Mouse (Mus musculus) midbrain, embryonic 11.5 days (tissue): ENCODE results near the gene Asxl2. TPM values are rescaled to one million over a fixed set of nuclear protein-coding genes. Genes with fewer than 3 reads are reported as not detected.

Experiments used
- ATAC-seq: fragments of 200-750 bp; cut with Nextera tagmentation; 2 replicates; pipeline ENCODE4 v1.8.0; 2017; ENCODE audit warnings: moderate TSS enrichment, moderate library complexity; ENCODE audit not compliant: low FRiP score
- DNase-seq: peaks from one replicate; pipeline ENCODE4 v3.0.0; 2015; ENCODE audit warnings: low spot score; ENCODE audit errors: missing footprints
- H3K27ac ChIP-seq: fragments of 300-500 bp; sonication (generic); 2 replicates; pipeline ENCODE4 v1.5.1; 2014; ENCODE audit warnings: low read depth, low read length
- H3K27me3 ChIP-seq: fragments of 300-500 bp; sonication (generic); 2 replicates; pipeline ENCODE4 v1.6.1; 2014; ENCODE audit warnings: mild to moderate bottlenecking, low read length, moderate library complexity, mixed read lengths; ENCODE audit not compliant: control insufficient read depth, insufficient read depth
- H3K36me3 ChIP-seq: fragments of 300-500 bp; sonication (generic); 2 replicates; pipeline ENCODE4 v1.6.1; 2014; ENCODE audit warnings: mild to moderate bottlenecking, low read length, moderate library complexity, mixed read lengths; ENCODE audit not compliant: control insufficient read depth, insufficient read depth
- H3K4me1 ChIP-seq: fragments of 300-500 bp; sonication (generic); 2 replicates; pipeline ENCODE4 v1.6.1; 2014; ENCODE audit warnings: low read length; ENCODE audit not compliant: control insufficient read depth, insufficient read depth
- H3K4me2 ChIP-seq: fragments of 300-500 bp; sonication (generic); 2 replicates; pipeline ENCODE4 v1.6.1; 2014; ENCODE audit warnings: mild to moderate bottlenecking, moderate library complexity
- H3K4me3 ChIP-seq: fragments of 300-500 bp; sonication (generic); 2 replicates; pipeline ENCODE4 v1.5.1; 2014; ENCODE audit warnings: low read depth, low read length
- H3K9ac ChIP-seq: fragments of 300-500 bp; sonication (generic); 2 replicates; pipeline ENCODE4 v1.6.1; 2014; ENCODE audit warnings: low read length
- H3K9me3 ChIP-seq: fragments of 300-500 bp; sonication (generic); 2 replicates; pipeline ENCODE4 v1.6.1; 2016; ENCODE audit warnings: low read length; ENCODE audit not compliant: control insufficient read depth
- WGBS: fragments of 180-500 bp; shearing (Covaris S2); extraction: QIAGEN DNeasy Blood & Tissue Kit; methylation state at CpG from one replicate; pipeline ENCODE4 v1.1.7; 2014; 5-methylcytosine and 5-hydroxymethylcytosine counted together
- polyA plus RNA-seq: library from polyadenylated mRNA; unstranded; fragments of >200 nt; fragmentation: Nextera tagmentation; extraction: Ambion mirVana; gene quantifications from 2 replicates; pipeline ENCODE4 v1.2.1, GENCODE M21; 2014

The Asxl2 gene
- polyA plus RNA-seq, 1 experiment from 2014 or later, result 13.8 TPM

- WGBS, result 86% methylated on average over 1 of the region's 1 CpGs
- DNase-seq (no peak), ATAC-seq (no peak)
Measured at GRCm38 (mm10) chr12:3433736-3434135, 7.1 kb downstream of the Asxl2 start.

DNA sequence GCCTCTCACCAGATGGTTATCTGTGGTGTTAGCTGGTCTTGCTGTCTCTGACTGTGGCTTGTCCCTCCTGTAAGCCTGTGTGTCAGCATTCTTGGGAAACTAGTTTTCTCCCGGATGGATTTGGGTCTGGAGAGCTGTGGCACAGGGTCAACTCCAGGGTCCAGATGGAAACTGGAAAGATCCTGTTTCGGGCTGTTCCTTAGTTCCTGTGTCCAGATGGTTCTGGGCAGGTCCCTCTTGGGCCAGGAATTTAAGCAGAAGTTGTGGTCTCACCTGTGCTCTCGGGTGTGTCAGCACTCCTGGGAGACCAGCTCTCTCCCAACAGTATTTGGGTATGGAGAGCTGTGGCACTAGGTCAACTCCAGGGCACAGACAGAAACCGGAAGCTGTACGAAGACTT, 9.8 kb downstream of the Asxl2 start:
- H3K27ac ChIP-seq, result no peak overlapping the region
- DNase-seq, result no peak
- no peaks in the 10 kb centered on the region for H3K27me3 ChIP-seq
- H3K9ac ChIP-seq, result no peak overlapping the region
- no peaks in the 10 kb centered on the region for H3K36me3 ChIP-seq
- 95% methylated on average over 5 of the region's 5 CpGs for WGBS
- H3K4me3 ChIP-seq, result no peak overlapping the region
- H3K9me3 ChIP-seq, result no peaks in the 10 kb centered on the region
- no peak for ATAC-seq
- no peak overlapping the region for H3K4me2 ChIP-seq
- H3K4me1 ChIP-seq, result no peaks in the 10 kb centered on the region

More at GRCm38 (mm10) chr12:3433736-3434135, 7.1 kb downstream of the Asxl2 start:
- no peak overlapping the region for H3K4me3 ChIP-seq
- no peak overlapping the region for H3K27ac ChIP-seq
- H3K4me1 ChIP-seq, result no peaks in the 10 kb centered on the region
- no peaks in the 10 kb centered on the region for H3K27me3 ChIP-seq
- no peaks in the 10 kb centered on the region for H3K9me3 ChIP-seq
- no peak overlapping the region for H3K4me2 ChIP-seq
- no peak overlapping the region for H3K9ac ChIP-seq
- H3K36me3 ChIP-seq, result no peaks in the 10 kb centered on the region

DNA sequence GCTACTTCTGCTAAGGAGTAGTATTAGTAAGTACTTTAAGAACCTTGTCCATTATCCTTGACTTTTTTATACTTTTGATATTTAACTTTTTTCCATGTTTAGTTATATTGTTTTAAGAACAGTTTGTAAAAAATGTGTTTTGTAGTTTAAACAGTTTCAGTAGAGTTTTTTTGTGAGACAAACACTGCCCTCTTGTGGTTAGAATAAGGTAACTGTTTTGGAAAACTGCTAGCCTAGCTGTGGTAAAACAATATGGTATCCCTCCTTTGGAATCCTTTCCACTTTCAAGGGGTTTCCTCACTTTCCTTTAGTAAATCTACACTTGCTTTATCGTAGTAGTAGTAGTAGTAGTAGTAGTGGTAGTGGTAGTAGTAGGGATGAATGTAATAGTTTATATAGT, 11.2 kb downstream of the Asxl2 start:
- Histone ChIP-seq H3K4me1 (no peaks in the 10 kb centered on the region), H3K4me3 (no peak overlapping the region), H3K36me3 (no peaks in the 10 kb centered on the region), H3K9ac (no peak overlapping the region), H3K27me3 (no peaks in the 10 kb centered on the region), H3K4me2 (no peak overlapping the region), H3K27ac (no peak overlapping the region), H3K9me3 (no peaks in the 10 kb centered on the region)
- WGBS, result 100% methylated on average over 1 of the region's 1 CpGs
- DNase-seq, result no peak
- no peak for ATAC-seq

- H3K27me3 ChIP-seq, result no peaks in the 10 kb centered on the region
- no peak for ATAC-seq
- no peak overlapping the region for H3K9ac ChIP-seq
- H3K27ac ChIP-seq, result no peak overlapping the region
- WGBS, result 83% methylated on average over 2 of the region's 2 CpGs
- DNase-seq, result no peak
- H3K4me2 ChIP-seq, result no peak overlapping the region
- no peak overlapping the region for H3K4me3 ChIP-seq
- no peaks in the 10 kb centered on the region for H3K9me3 ChIP-seq
- no peaks in the 10 kb centered on the region for H3K36me3 ChIP-seq
- no peaks in the 10 kb centered on the region for H3K4me1 ChIP-seq
Measured at GRCm38 (mm10) chr12:3440916-3441315, 14.3 kb downstream of the Asxl2 start.

GRCm38 (mm10) chr12:3441361-3441760, 14.7 kb downstream of the Asxl2 start:
- ATAC-seq (no peak), DNase-seq (no peak)
- no peak overlapping the region for H3K9ac ChIP-seq
- H3K4me3 ChIP-seq, result no peak overlapping the region
- H3K9me3 ChIP-seq, result no peaks in the 10 kb centered on the region
- H3K4me1 ChIP-seq, result no peaks in the 10 kb centered on the region
- WGBS, result 92% methylated on average over 5 of the region's 5 CpGs
- no peak overlapping the region for H3K4me2 ChIP-seq
- no peaks in the 10 kb centered on the region for H3K36me3 ChIP-seq
- no peaks in the 10 kb centered on the region for H3K27me3 ChIP-seq
- H3K27ac ChIP-seq, result no peak overlapping the region

DNA sequence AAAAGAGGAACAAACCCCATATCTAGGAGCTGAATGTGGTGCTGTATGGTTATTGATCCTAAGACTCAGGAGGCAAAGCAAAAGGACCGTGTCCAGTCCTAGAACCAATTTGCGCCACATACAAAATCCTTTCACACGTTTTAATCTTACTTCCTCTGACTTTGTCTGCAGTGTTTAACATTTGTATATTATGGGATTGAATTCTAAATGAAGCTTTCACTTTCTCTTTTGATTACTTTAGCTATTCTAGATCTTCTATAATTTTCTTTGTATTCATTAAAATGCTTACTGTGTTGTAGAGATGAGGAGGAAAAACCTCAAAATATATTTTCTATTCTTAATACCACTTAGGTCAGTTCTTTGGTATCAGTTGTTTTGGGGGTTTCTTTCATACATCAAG, 26.9 kb downstream of the Asxl2 start:
- DNase-seq (no peak), ATAC-seq (no peak)
- no peak overlapping the region for H3K4me2 ChIP-seq
- H3K4me1 ChIP-seq, result no peaks in the 10 kb centered on the region
- no peaks in the 10 kb centered on the region for H3K9me3 ChIP-seq
- H3K36me3 ChIP-seq, result peaks cover 4% of the 10 kb centered on the region; the same call in 1 of the 2 replicates
- H3K27ac ChIP-seq, result no peak overlapping the region
- no peak overlapping the region for H3K9ac ChIP-seq
- H3K27me3 ChIP-seq, result no peaks in the 10 kb centered on the region
- 85% methylated on average over 3 of the region's 3 CpGs for WGBS
- no peak overlapping the region for H3K4me3 ChIP-seq

DNA sequence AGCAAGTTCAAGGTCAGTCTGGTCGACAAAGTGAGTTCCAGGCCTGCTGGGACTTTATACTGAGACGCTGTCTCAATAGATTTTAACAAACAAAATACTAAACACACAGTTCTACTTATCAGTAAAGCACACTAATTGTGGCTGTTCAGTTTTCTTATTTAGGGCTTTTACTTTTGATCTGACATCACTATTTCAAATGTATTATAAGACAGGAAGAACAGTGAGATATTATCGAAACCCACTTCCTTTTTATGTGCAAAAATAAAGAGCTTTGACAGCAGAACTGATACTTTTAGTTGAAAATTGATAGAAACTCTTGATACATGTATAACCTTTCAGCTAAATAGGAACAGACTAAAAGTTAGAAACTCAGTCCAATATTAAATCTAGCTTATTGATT, 36.4 kb downstream of the Asxl2 start:
- no peak overlapping the region for H3K27ac ChIP-seq
- no peak overlapping the region for H3K4me3 ChIP-seq
- no peaks in the 10 kb centered on the region for H3K4me1 ChIP-seq
- no peak for DNase-seq
- no peaks in the 10 kb centered on the region for H3K27me3 ChIP-seq
- no peak overlapping the region for H3K9ac ChIP-seq
- no peaks in the 10 kb centered on the region for H3K9me3 ChIP-seq
- no peak overlapping the region for H3K4me2 ChIP-seq
- no peaks in the 10 kb centered on the region; the same call in 1 of the 2 replicates for H3K36me3 ChIP-seq
- ATAC-seq, result no peak
- 93% methylated on average over 3 of the region's 3 CpGs for whole genome bisulfite sequencing

DNA sequence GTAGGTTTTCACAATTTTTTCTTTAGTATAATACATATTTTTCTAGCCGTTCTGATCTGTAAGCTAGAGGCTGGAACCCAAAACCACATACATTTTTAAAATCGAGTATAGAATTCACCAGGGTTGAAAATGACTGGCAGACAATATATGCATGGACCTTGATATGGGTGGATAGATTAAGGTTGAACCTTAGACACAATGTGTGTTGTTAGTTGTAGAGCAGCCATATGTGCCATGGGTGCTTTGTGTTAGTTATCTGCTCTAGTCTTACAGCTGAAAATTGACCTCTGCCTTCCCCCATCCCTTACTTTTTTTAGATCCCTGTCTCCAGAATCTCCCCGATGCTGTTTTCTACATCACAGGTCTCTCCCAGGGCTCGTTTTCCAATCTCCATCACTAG, 73.0 kb downstream of the Asxl2 start:
- H3K27me3 ChIP-seq, result no peaks in the 10 kb centered on the region
- no peak overlapping the region for H3K27ac ChIP-seq
- peaks cover 8% of the 10 kb centered on the region; the same call in 1 of the 2 replicates for H3K36me3 ChIP-seq
- DNase-seq, result no peak
- WGBS, result 86% methylated on average over 4 of the region's 4 CpGs
- no peaks in the 10 kb centered on the region for H3K9me3 ChIP-seq
- H3K4me3 ChIP-seq, result no peak overlapping the region
- no peaks in the 10 kb centered on the region for H3K4me1 ChIP-seq
- no peak overlapping the region for H3K9ac ChIP-seq
- no peak for ATAC-seq
- H3K4me2 ChIP-seq, result no peak overlapping the region

DNA sequence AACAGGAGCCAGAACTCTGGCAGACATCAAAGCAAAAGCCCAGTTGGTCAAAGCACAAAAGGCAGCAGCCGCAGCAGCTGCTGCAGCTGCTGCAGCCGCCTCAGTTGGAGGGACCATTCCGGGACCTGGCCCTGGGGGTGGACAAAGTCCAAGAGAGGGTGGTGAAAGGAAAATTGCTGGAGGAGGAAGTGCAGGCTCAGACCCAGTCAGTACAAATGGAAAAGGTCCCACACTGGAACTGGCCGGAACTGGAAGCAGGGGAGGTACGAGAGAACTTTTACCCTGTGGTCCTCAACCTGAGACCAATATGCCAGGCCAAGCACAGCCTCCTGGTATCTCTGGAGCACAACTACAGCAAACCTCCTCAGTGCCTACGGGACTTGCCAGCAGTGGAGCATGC, 73.4 kb downstream of the Asxl2 start:
- no peak overlapping the region for H3K27ac ChIP-seq
- no peak overlapping the region for H3K4me2 ChIP-seq
- no peaks in the 10 kb centered on the region for H3K27me3 ChIP-seq
- H3K9me3 ChIP-seq, result no peaks in the 10 kb centered on the region
- H3K4me3 ChIP-seq, result no peak overlapping the region
- H3K36me3 ChIP-seq, result peaks cover 8% of the 10 kb centered on the region; the same call in 1 of the 2 replicates
- 92% methylated on average over 6 of the region's 6 CpGs for WGBS
- ATAC-seq, result no peak
- no peak overlapping the region for H3K9ac ChIP-seq
- DNase-seq, result no peak
- no peaks in the 10 kb centered on the region for H3K4me1 ChIP-seq
